Mouse (Mus musculus) c-Kit-negative CD71-positive TER-119-positive erythroid progenitor cells, embryonic 14.5 days (primary cell): Measurements from ENCODE around the gene Thbs4.

Experiments
- DNase-seq: peaks from one replicate; pipeline ENCODE4 v3.0.0-alpha.2; 2013; ENCODE audit warnings: low read depth, low spot score

Thbs4 gene

GRCm38 (mm10) chr13:92717851-92718665, 76.6 kb downstream of the Thbs4 start:
- DNase-seq = no peak

- DNase-seq = no peak
Measured at GRCm38 (mm10) chr13:92712619-92713018, 82.0 kb downstream of the Thbs4 start.

DNA sequence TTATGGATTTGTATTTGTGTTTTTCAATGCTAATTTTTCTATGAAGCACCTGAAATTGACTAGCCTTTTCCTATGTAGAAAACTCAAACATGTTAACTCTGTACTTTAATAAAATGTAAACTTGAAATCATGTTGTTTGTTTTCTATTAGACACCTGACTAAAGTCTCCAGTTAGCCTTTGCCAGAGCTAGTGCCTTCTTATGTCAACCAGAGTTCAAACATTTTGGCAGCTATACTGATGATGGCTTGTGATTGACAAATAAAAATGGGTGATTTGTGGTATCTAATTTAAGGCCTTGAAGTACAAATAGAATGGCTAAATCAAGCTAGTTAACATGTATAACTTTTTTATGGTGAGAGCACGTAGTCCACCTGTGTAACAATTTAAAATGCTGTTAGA, 82.8 kb downstream of the Thbs4 start:
- DNase-seq = no peak

- DNase-seq = no peak
Measured at GRCm38 (mm10) chr13:92710361-92710760, 84.3 kb downstream of the Thbs4 start.

GRCm38 (mm10) chr13:92709535-92709934, 85.1 kb downstream of the Thbs4 start:
- DNase-seq = no peak

GRCm38 (mm10) chr13:92708466-92708865, 86.2 kb downstream of the Thbs4 start:
- DNase-seq = no peak

DNA sequence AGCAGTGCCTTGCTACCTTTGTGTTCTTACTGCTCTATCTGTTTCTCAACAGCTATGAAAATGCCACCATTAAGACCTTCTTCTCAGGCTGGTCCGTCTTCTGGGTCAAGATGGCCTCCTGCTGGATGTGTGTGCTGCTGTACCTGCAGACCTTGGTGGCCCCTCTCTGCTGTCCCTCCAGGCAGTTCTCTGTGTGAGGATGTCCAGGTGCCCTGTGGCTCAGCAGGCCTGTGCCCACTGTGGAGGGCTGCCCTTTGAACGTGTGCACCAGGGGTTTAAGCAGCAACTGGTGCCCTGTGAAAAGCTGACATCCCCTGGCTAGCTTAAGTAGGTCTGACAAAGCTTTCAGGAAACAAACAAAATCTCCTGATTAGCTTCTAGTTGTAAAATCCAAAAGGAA, 86.7 kb downstream of the Thbs4 start:
- no peak for DNase-seq

DNA sequence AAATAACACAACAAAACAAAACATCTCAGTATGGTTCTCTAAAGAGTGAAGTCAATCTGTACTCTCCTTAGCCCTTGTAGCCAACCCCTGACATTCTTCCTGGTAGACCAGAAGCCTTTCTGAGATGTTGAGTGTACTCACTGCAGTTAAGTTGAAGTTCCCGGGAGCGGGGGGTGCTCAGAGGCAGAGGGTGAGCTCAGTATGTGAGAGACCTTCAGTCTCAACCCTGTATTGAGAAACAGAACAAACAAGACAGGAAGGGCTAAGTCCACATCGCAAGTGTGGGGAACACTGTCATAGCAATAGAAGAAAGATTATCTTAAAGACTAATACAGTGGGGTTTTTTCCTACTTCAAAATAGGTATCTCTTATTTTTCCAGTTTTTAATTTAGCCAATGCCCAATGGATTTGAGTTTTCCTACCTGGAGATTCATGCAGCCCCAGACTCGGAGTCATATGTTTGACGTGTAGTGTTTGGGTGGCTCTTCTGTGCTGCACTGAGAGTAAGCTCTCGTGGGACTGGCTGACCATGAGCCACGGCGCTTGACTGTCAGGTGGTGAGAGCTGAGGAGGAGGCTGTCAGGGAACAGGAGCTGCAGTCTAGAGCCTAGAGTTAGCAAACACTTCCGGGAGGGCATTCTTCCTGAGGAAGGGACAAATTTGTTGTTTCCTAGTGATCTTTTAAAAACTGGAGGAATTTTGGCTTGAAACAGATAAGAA, 88.1 kb downstream of the Thbs4 start:
- no peak for DNase-seq

GRCm38 (mm10) chr13:92705016-92705535, 89.5 kb downstream of the Thbs4 start:
- no peak for DNase-seq

GRCm38 (mm10) chr13:92704189-92704588, 90.4 kb downstream of the Thbs4 start:
- DNase-seq = no peak

DNA sequence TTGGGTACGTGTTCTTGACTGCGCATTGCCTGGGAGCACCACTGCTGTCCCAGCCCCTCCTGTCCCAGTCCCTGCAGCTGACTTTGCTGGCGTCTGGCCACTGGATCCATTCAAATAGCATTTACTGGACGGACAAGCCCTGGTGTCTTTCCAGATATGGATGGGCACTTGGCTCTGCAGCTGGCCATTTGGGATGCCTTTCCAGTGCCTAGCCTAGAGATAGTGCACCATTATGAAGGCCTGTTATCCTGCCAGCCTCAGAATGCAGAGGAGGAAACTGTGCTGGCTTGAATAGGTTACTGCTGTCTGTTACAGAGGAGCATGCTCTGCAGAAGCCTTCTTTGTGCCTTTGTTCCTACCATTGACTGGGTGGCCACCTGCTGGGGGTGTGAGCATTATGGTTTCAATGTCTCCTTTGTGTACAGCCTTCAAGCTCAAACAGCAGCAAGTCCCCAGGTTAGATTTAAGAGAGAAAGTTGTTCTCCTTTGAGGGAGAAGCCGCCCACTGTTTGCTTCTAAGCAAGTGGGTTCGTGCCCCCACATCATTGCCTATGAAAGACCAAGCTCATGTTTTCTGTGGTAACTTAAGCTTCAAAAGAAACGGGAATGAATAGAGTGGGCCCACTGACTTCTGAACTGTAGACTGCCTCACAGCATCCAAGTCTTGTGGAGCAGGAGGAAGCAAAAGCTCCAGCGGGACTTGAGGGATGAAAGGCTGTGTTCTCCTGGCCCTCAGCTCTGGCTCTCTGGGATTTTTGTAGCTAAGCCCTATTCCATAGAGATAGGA, 91.2 kb downstream of the Thbs4 start:
- no peak for DNase-seq

GRCm38 (mm10) chr13:92702035-92702434, 92.6 kb downstream of the Thbs4 start:
- no peak for DNase-seq
